Mouse (Mus musculus) natural killer cell, adult 2 months (primary cell): ENCODE results near the gene Ankrd53.
"Not testable (repeated sequence)": the region's sequence is repeated elsewhere in the genome, so short reads cannot be mapped to it uniquely, and the experiment has no call there.

Experiments
- DNase-seq, 2 experiments: peaks; one replicate each; pipeline ENCODE4 v3.0.0; 2022; ENCODE audit warnings: low spot score in 2 of 2

The Ankrd53 gene

DNA sequence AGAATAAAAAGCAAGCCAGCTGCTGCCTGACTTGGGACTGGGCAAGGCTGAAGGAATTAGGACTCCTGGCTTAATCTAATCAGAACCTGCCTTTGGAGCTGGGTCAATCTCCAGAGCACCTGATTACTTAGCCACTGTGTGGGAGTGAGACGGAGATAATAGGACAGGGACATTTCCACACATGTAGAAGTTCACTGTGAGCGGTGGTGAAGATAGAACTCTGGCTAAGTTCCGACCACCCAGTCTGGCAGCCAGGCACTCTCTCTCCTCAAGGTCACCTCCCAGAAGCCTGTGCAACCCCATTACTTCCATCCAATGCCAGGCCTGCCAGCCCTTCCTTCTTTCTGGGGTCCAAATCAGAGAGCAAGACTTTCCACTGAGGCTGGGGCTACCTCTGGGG, 4.5 kb downstream of the Ankrd53 start:
- DNase-seq: no peak

GRCm38 (mm10) chr6:83768485-83768884, 6.0 kb downstream of the Ankrd53 start:
- no peak for DNase-seq

- no peak for DNase-seq
Observed at GRCm38 (mm10) chr6:83774126-83774525, 11.7 kb downstream of the Ankrd53 start.

GRCm38 (mm10) chr6:83774781-83775563, 12.5 kb downstream of the Ankrd53 start:
- no peak for DNase-seq

DNA sequence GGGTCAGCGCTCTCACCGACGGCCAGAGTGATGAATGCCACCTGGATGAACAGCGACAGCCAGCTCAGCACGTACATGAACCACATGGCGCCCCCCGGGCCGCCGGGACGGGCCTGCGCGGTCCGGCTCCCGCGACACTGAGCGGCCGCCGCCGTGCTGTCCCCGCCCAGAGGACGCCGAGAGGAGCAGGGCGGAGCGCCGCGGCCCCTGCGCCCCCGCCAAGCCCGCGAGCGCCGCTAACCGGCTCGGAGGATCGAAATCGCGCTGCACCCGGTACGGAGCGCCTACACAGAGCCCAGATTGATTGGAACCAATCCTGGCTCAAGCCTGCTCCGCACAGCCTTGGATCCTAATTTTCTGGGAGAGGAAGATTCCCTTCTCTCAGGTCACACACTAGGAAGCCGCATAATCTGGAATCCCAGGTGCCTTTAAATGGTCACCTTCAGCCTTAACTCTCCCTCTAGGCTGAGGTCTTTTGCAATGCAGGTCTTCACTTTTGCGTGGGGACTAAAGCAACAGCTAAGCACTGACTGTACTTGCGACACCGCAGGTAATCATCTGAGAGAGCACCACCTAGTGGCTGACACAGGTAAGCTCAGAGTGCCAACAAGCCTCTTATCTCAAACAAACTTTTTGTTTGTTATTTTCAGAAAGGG, 13.3 kb downstream of the Ankrd53 start, which contains the start of gene Tex261:
Tex261 (minus strand) TSS at position 176 of the 656 bp plus-strand sequence.
- DNase-seq: peak; percentile 82 to 89

GRCm38 (mm10) chr6:83778306-83778705, 15.9 kb downstream of the Ankrd53 start:
- no peak for DNase-seq

DNA sequence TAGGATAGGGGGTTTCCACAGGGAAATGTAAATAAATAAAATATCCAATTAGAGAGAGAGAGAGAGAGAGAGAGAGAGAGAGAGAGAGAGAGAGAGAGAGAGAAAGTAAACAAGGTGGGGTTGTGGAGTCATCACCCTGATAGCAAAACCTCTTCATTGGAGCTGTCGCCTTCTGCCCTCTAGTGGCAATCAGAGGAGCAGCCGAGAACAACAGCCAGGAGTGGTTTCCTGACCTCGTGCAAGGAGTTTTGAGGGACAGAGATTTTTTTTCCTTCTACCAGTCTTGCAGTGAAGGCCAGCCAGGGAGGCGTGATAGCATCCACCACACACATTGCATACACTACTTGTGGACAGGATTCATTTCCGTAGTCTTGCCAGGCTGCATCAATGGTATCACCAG, 16.6 kb downstream of the Ankrd53 start:
- DNase-seq: peak; percentile 52 to 56

- DNase-seq: peak; percentile 66 to 81
Observed at GRCm38 (mm10) chr6:83786426-83786825, 24.0 kb downstream of the Ankrd53 start.

DNA sequence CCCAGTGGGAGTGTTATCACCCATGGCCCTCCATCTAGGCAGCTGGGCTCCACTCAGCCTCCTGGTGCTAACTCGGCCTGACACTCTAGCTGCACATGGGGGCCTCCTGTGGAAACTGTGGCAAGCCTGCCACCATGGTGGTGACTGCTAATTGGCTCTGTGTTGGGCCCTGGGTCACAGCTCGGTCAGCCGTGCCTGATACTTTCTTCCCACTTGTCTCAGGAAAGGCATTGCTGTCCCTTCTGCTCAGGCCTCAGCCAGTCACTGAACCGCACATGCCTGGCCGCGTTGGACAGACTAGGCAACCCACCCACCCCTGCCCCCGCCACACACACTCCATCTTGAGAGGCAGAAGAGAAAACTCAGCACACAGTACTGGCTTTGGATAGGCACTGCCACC, 26.1 kb downstream of the Ankrd53 start:
- DNase-seq: no peak

DNA sequence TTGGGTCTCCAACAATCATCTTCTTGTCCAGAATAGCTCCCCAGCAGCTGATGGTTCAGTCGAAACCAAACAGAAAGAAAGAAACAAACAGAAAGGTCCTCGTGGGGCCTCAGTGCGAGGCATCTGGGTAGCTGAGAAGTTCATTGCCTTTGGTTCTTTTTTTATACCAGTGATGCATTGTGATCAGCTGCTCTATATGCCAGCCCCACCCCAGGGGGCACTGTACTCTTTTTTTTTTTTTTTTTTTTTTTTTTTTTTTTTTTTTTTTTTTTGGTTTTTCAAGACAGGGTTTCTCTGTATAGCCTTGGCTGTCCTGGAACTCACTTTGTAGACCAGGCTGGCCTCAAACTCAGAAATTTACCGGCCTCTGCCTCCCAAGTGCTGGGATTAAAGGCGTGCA, 28.1 kb downstream of the Ankrd53 start:
- DNase-seq: not testable (repeated sequence)

- peak; percentile 34 to 65 for DNase-seq
Observed at GRCm38 (mm10) chr6:83791251-83791890, 28.9 kb downstream of the Ankrd53 start.

DNA sequence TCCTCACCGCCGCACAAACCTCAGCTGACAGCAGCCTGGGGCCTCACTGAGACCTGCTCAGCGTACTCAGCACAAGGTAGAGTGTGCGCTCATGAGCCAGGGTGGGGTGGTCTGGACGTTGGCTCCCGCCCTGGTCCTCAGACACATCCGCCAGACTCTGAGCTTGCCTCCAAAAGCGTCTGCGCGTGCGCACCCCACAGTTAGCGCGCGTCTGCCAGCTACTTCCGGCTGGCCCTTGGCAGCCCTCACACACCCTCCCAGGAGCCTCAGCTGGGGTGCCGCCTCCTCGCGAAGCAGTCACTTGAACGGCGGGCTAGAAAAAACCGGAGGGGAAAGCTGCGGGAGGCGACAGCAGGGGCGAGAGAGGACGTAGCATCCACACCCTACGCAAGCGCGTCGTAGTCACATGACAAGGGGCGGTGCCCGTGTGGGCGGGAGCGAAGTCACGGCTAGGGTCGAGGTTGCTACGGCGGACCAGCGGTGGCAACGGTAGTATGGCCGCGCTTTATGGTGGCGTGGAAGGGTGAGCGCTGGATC, 32.4 kb downstream of the Ankrd53 start, which contains the start of gene Nagk:
Nagk (plus strand) TSS at position 223 of the 537 bp plus-strand sequence.
- peak; percentile 98 for DNase-seq

GRCm38 (mm10) chr6:83795492-83795900, 33.1 kb downstream of the Ankrd53 start:
- DNase-seq: no peak

DNA sequence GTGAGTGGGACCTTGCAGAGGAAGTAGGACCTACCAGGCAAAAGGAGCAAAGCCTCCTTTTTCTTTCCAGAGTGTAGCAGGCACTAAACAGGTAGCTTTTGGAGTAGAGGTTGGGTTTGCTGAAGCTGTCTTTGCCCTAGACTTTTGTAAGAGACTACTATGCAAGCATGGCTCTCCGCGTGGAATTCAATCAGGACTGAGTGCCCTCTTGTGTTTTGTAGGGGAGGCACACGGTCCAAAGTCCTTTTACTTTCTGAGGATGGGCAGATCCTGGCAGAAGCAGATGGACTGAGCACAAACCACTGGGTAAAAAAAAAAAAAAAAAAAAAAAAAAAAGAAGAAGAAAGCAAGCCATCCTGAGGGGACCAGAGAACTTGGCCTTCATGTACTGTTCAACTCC, 34.2 kb downstream of the Ankrd53 start:
- DNase-seq: no peak

DNA sequence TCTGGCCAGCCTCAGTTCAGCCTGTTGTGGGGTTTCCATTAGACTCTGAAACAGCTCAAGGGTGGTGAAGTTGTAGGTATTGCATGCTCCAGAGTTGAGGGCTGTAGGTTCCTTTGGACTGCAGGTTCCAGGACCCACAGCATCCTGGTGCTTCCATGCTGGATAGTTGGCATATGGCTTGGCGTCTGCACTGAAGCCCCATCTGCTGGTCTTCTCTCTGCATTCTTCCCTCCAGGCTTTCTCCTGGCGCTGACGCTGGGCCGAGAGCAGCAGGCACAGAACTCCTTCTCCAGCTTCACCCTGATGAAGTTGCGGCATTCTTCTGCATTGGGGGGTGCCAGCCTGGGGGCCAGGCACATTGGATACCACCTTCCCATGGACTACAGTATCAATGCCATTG, 39.6 kb downstream of the Ankrd53 start:
- DNase-seq: no peak

DNA sequence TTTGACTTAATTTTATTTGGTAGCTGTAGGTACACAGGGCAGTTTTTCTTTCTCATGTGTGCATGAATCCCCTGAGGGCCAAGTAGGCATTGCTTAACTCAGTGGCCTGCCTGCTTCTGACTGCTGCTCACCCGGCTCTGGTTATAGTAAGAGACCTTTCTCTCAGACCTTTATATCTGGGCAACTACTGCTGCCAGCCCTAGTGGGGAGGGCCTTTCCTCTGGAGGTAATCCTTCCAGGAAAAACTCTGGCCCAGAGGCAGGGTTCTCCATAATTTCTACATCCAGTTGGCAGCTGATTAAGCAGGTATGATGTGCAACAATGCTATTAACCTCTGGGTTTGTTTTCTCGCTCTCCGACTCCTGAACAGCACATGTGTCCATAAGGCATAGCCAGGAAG, 40.4 kb downstream of the Ankrd53 start:
- no peak for DNase-seq

- no peak for DNase-seq
Observed at GRCm38 (mm10) chr6:83815801-83816200, 53.4 kb downstream of the Ankrd53 start.
